Mouse (Mus musculus): Measurements from ENCODE around the gene Hectd4. TPM values are rescaled to one million over a fixed set of nuclear protein-coding genes. Genes with fewer than 3 reads are reported as not detected.
"Not testable (repeated sequence)": the region's sequence is repeated elsewhere in the genome, so short reads cannot be mapped to it uniquely, and the experiment has no call there.

Hectd4 gene
- polyA plus RNA-seq, 1 experiment: 79.8 TPM

DNA sequence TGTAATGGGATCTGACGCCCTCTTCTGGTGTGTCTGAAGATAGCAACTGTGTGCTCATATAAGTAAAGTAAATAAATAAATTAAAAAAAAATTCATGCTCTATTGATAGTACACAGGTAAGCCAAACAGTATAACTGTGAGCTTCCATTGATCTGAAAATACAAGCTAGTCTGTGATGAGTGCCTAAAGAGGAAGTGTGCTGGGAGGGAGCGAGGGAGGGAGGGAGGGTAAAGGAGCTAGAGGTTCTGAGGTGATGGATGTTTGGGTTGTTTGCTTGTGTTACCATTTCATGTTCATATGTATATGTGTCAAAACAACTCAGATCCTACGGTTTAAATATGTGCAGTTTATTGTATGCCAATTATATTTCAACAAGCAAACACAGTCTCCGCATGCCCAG, 6.8 kb downstream of the Hectd4 start:
- Histone ChIP-seq H3K4me1 (ENCODE audit: control insufficient read depth, insufficient read depth, low read length) (peaks cover 7% of the 10 kb centered on the region; the same call in 1 of the 2 replicates), H3K4me3 (ENCODE audit: insufficient read depth, low read length) (no peak overlapping the region), H3K27ac (ENCODE audit: insufficient read depth, low read length) (no peak overlapping the region)
- TF ChIP-seq POLR2A (IDR thresholded peaks at IDR 0.05; ENCODE audit: extremely low read depth, insufficient read depth, low read length) (no peak), CTCF (IDR thresholded peaks at IDR 0.05; ENCODE audit: extremely low read depth, insufficient read depth, low read length) (no peak)

DNA sequence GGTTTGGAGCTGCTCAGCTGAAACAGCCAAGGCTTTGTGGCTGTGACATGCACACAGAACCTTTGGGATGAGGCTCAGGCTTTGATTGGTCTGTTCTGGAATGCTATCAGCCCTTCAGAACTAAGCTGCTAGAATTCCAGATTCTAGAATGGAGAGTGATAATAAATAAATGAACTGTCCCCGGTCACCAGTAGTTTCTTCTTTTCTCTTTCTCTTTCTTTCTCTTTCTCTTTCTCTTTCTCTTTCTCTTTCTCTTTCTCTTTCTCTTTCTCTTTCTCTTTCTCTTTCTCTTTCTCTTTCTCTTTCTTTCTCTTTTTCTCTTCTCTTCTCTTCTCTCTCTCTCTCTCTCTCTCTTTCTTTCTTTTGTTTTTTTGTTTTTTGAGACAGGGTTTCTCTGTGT, 7.3 kb downstream of the Hectd4 start:
- not testable (repeated sequence) for H3K4me3 ChIP-seq (ENCODE audit: insufficient read depth, low read length); H3K27ac ChIP-seq (ENCODE audit: insufficient read depth, low read length); H3K4me1 ChIP-seq (ENCODE audit: control insufficient read depth, insufficient read depth, low read length)

DNA sequence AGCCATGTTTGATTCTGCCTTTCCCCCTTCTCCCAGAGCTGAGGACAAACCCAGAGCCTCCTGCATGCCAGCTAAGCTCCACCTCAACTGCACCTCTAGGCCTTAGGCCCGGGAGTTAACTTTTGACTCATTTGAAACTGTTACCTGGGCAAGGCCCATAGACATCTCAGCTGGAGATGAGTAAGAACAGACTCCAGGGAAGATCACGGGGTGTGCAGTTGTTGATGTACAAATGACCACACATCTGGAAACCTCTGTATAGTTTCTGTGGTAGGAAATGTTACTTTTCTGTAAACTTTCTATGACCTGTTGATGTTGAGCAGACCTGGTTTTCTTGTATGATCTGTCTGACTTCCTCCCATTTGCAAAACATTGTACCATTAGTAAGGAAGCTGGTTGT, 9.2 kb downstream of the Hectd4 start:
- H3K4me1 ChIP-seq (ENCODE audit: control insufficient read depth, insufficient read depth, low read length): peaks cover 7% of the 10 kb centered on the region; the same call in 1 of the 2 replicates
- no peak overlapping the region for H3K27ac ChIP-seq (ENCODE audit: insufficient read depth, low read length)
- TF ChIP-seq CTCF (IDR thresholded peaks at IDR 0.05; ENCODE audit: extremely low read depth, insufficient read depth, low read length) (no peak), POLR2A (IDR thresholded peaks at IDR 0.05; ENCODE audit: extremely low read depth, insufficient read depth, low read length) (no peak)
- H3K4me3 ChIP-seq (ENCODE audit: insufficient read depth, low read length): no peak overlapping the region

DNA sequence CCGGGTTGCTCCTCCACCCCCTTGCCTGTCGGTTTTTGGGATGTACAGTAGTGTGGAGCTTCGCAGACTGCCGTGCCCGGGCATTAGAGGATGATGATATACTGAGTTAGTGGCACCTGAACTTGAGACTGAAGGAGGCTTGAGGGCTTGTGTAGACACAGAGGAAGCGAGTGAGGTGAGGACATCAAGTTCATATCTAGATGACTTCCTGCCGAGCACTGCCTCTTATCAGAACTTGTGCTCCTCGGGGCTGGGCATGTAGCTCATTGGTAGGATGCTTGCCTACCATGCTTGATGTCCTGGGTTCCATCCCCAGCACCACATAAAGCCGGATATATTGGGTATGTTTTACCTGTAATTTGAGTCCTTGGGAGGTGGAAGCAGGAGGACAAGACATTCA, 10.8 kb downstream of the Hectd4 start:
- Histone ChIP-seq H3K4me1 (ENCODE audit: control insufficient read depth, insufficient read depth, low read length) (peaks cover 7% of the 10 kb centered on the region; the same call in 1 of the 2 replicates), H3K4me3 (ENCODE audit: insufficient read depth, low read length) (no peak overlapping the region), H3K27ac (ENCODE audit: insufficient read depth, low read length) (no peak overlapping the region)
- TF ChIP-seq POLR2A (IDR thresholded peaks at IDR 0.05; ENCODE audit: extremely low read depth, insufficient read depth, low read length) (no peak), CTCF (IDR thresholded peaks at IDR 0.05; ENCODE audit: extremely low read depth, insufficient read depth, low read length) (no peak)

DNA sequence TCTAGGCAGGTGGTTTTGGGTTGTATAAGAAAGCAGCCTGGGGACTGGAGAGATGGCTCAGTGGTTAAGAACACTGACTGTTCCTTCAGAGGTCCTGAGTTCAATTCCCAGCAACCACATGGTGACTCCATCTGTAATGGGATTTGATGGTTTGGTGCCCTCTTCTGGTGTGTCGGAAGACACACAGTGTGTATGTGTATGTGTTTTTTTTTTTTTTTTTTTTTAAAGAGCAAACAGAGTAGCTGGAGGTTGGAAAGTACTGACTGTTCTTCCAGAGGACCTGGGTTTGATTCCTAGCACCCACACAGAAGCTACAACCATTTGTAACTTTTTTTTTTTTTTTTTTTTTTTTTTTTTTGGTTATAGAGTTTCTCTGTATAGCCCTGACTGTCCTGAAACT, 12.8 kb downstream of the Hectd4 start:
- Histone ChIP-seq H3K4me1 (ENCODE audit: control insufficient read depth, insufficient read depth, low read length) (peaks cover 4% of the 10 kb centered on the region), H3K4me3 (ENCODE audit: insufficient read depth, low read length) (no peak overlapping the region), H3K27ac (ENCODE audit: insufficient read depth, low read length) (no peak overlapping the region)
- TF ChIP-seq CTCF (IDR thresholded peaks at IDR 0.05; ENCODE audit: extremely low read depth, insufficient read depth, low read length) (no peak), POLR2A (IDR thresholded peaks at IDR 0.05; ENCODE audit: extremely low read depth, insufficient read depth, low read length) (no peak)

DNA sequence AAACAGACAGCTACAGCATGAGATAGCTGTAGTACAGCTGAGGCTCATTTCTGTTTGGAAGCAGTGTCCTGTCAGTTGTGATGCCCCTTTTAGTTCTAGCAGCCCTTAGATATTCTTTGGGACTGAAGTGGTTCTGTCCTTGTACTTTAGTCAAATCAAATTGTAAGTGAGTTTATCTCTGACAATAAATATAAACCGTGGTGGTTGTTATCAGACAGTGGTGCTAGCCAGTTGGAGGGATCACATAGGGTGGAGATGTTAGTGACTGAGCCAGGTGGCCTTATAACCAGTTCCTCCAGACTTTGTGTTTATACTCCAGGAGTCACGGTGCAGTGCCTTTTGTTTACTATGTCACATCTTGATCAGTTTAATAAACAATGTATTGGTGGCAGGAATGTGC, 13.7 kb downstream of the Hectd4 start:
- no peak overlapping the region for H3K4me3 ChIP-seq (ENCODE audit: insufficient read depth, low read length)

DNA sequence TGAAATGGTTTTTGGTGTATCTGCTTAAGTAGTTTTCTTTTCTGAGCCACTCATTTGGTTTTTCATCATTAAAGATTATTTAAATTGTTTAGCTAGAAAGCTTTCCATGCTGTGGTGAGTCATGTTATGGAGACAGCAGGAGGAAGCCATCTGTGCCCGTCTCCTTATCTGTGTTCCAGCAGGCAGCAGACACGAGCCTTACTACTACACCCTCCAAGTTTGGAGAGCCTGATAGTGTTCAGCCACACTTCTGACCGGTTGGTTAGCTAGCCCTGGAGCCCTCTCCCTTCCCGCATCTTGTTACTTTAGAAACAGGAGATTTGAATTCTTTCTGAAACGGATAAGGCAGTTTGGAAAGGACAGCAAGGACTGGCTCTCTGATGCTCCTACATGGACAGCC, 16.2 kb downstream of the Hectd4 start:
- Histone ChIP-seq H3K27ac (ENCODE audit: insufficient read depth, low read length) (no peak overlapping the region), H3K4me1 (ENCODE audit: control insufficient read depth, insufficient read depth, low read length) (peaks cover 4% of the 10 kb centered on the region), H3K4me3 (ENCODE audit: insufficient read depth, low read length) (no peak overlapping the region)
- no peak for TF ChIP-seq CTCF (IDR thresholded peaks at IDR 0.05; ENCODE audit: extremely low read depth, insufficient read depth, low read length)
- TF ChIP-seq POLR2A (IDR thresholded peaks at IDR 0.05; ENCODE audit: extremely low read depth, insufficient read depth, low read length): no peak

More for the DNA sequence above, 13.7 kb downstream of the Hectd4 start:
- Histone ChIP-seq H3K27ac (ENCODE audit: insufficient read depth, low read length) (no peak overlapping the region), H3K4me1 (ENCODE audit: control insufficient read depth, insufficient read depth, low read length) (peaks cover 4% of the 10 kb centered on the region)
- TF ChIP-seq POLR2A (IDR thresholded peaks at IDR 0.05; ENCODE audit: extremely low read depth, insufficient read depth, low read length) (no peak), CTCF (IDR thresholded peaks at IDR 0.05; ENCODE audit: extremely low read depth, insufficient read depth, low read length) (no peak)

DNA sequence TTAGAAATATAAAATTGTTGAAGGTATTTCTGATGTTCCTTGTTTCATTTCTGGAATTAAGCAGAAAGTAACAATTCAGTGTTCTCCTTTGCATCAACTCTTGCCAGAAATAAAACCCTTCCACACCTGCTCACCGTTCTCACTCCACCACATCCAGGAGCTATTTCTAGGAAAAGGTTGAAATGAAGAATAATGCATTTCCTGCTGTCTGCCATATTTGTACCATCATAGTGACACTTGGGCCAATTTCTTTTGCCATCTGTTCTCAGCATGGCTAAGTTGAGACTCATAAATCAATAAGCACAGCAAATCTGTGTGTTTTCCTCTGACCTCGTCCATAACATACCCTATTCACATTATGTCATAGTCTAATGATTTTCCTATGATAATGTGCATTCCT, 18.2 kb downstream of the Hectd4 start:
- H3K27ac ChIP-seq (ENCODE audit: insufficient read depth, low read length): no peak overlapping the region
- no peak overlapping the region for H3K4me3 ChIP-seq (ENCODE audit: insufficient read depth, low read length)
- H3K4me1 ChIP-seq (ENCODE audit: control insufficient read depth, insufficient read depth, low read length): peaks cover 8% of the 10 kb centered on the region
- TF ChIP-seq CTCF (IDR thresholded peaks at IDR 0.05; ENCODE audit: extremely low read depth, insufficient read depth, low read length): no peak
- no peak for TF ChIP-seq POLR2A (IDR thresholded peaks at IDR 0.05; ENCODE audit: extremely low read depth, insufficient read depth, low read length)

DNA sequence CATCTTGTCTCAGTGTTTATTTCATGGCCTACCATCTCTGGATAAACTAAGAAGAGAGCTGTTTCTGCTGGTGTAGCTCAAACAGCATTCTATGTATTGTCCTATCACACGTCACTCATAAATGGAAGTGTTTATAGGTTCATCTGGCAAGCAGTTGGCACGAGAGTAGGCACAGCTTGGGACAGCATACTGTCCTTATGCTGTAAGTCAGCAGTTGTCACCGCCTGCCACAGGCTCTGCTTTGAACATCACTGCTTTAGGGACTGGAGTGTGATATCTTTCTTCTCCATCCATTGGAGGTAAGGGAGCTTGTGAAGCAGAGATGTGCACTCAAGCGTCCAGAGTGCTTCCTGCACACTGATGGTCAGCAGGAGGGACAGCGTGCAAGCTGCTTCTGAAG, 19.8 kb downstream of the Hectd4 start:
- peaks cover 8% of the 10 kb centered on the region for H3K4me1 ChIP-seq (ENCODE audit: control insufficient read depth, insufficient read depth, low read length)
- no peak overlapping the region for H3K4me3 ChIP-seq (ENCODE audit: insufficient read depth, low read length)
- TF ChIP-seq POLR2A (IDR thresholded peaks at IDR 0.05; ENCODE audit: extremely low read depth, insufficient read depth, low read length) (no peak), CTCF (IDR thresholded peaks at IDR 0.05; ENCODE audit: extremely low read depth, insufficient read depth, low read length) (no peak)
- H3K27ac ChIP-seq (ENCODE audit: insufficient read depth, low read length): no peak overlapping the region

DNA sequence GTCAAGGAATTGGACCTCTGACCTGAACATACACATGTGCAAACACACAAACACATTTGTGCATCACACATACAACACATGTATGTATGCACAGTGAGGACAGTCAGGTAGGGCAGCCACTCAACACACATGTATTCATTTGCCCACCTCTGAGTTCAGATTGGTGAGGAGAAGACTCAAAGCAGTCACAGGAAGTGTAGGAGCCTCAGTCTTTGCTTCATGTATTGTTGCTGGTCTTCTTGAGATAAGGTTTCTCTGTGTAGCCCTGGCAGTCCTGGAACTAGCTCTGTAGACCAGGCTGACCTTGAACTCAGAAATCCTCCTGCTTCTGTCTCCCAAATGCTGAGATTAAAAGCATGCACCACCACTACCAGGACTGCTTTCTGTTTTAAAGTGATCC, 21.2 kb downstream of the Hectd4 start:
- no peak overlapping the region for H3K4me3 ChIP-seq (ENCODE audit: insufficient read depth, low read length)
- TF ChIP-seq POLR2A (IDR thresholded peaks at IDR 0.05; ENCODE audit: extremely low read depth, insufficient read depth, low read length) (no peak), CTCF (IDR thresholded peaks at IDR 0.05; ENCODE audit: extremely low read depth, insufficient read depth, low read length) (no peak)
- H3K4me1 ChIP-seq (ENCODE audit: control insufficient read depth, insufficient read depth, low read length): peaks cover 10% of the 10 kb centered on the region
- no peak overlapping the region for H3K27ac ChIP-seq (ENCODE audit: insufficient read depth, low read length)

DNA sequence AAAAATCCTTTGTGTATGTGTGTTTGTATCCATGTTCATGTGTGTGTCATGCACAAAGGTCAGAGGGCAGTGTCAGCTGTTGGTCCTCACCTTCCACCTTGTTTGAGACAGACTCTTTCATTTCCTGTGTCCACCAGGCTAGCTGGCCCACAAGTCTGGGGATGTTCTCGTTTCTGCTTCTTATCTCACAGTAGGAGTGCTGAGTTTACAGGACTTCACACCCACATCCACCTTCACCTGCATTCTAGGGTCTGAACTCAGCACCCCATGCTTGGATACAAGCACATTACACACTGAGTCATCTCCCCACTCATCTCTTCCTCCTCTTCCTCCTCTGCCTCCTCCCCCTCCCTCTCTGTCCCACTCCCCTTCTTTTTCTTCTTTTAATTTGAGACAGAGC, 22.2 kb downstream of the Hectd4 start:
- Histone ChIP-seq H3K4me3 (ENCODE audit: insufficient read depth, low read length) (no peak overlapping the region), H3K4me1 (ENCODE audit: control insufficient read depth, insufficient read depth, low read length) (peaks cover 9% of the 10 kb centered on the region), H3K27ac (ENCODE audit: insufficient read depth, low read length) (no peak overlapping the region)
- TF ChIP-seq CTCF (IDR thresholded peaks at IDR 0.05; ENCODE audit: extremely low read depth, insufficient read depth, low read length) (no peak), POLR2A (IDR thresholded peaks at IDR 0.05; ENCODE audit: extremely low read depth, insufficient read depth, low read length) (no peak)
